Mouse (Mus musculus): ENCODE data around the gene Scaf1. TPM values are rescaled to one million over a fixed set of nuclear protein-coding genes. Genes with fewer than 3 reads are reported as not detected.

Scaf1 gene
- polyA plus RNA-seq, 1 experiment = 147 TPM

DNA sequence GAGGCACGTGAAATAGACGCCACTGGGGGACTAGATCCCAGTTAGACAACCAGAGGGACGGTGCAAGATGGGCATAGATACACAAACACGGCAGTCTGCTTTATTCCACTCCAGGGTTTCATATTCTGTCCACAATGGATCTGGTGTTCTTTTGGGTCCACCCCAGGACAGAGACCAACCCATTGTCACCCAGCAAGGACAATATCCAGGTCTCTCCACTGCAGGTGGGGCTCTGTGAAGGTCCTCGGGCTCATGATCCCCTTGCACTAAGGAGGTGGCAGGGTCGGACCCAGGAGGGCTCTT, 41.1 kb downstream of the Scaf1 start:
- no peak for DNase-seq (ENCODE audit: low read depth)

DNA sequence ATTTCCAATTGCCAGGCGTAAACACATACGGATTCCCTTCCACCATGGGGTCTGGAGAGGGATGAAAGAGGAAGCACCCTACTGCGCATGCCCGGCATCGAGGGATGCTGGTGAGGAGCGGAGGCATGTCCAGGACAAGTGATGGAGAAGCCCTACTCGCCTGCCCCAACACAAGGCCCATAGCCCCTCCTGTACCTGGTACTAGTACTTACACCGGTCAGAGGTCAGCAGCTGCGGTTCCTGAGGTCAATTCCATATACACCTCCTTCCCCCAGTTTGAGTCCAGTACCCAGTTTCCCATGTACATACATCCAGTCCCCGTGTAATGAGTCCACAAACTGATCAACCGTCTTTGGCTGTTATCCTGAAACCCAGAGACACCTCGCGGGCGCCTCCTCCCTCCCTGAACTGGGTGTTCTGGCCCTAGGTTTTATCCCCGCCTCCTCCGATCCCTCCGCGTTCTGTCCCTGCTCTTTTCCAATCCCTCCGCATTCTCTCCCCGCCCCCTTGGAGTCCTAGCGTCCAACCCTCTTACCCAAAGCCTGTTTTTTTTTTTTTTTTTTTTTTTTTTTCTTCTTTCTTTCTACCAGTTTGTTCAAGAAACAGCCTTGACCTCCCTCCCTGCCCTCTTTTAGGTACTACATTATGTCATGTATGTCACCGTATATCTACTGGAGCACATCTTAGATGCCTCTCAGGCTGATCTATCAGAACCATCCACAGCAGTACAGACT, 41.6 kb downstream of the Scaf1 start, which contains the start of gene Cpt1c:
TSS of gene Cpt1c (minus strand) at position 469 of the 734 bp plus-strand sequence.
- TF ChIP-seq POLR2A (IDR thresholded peaks at IDR 0.05; ENCODE audit: borderline replicate concordance, extremely low read depth, insufficient read depth, insufficient read length, poor library complexity, severe bottlenecking) = peak; percentile 67; the same call in 1 of the 2 replicates
- no peak for TF ChIP-seq CTCF (IDR thresholded peaks at IDR 0.05; ENCODE audit: borderline replicate concordance, extremely low read depth, insufficient read depth, insufficient read length)
- peak; percentile 97 for DNase-seq (ENCODE audit: low read depth)

More for the DNA sequence above, 41.1 kb downstream of the Scaf1 start:
- no peak for TF ChIP-seq POLR2A (IDR thresholded peaks at IDR 0.05; ENCODE audit: borderline replicate concordance, extremely low read depth, insufficient read depth, insufficient read length, poor library complexity, severe bottlenecking)
- TF ChIP-seq CTCF (IDR thresholded peaks at IDR 0.05; ENCODE audit: borderline replicate concordance, extremely low read depth, insufficient read depth, insufficient read length) = no peak

DNA sequence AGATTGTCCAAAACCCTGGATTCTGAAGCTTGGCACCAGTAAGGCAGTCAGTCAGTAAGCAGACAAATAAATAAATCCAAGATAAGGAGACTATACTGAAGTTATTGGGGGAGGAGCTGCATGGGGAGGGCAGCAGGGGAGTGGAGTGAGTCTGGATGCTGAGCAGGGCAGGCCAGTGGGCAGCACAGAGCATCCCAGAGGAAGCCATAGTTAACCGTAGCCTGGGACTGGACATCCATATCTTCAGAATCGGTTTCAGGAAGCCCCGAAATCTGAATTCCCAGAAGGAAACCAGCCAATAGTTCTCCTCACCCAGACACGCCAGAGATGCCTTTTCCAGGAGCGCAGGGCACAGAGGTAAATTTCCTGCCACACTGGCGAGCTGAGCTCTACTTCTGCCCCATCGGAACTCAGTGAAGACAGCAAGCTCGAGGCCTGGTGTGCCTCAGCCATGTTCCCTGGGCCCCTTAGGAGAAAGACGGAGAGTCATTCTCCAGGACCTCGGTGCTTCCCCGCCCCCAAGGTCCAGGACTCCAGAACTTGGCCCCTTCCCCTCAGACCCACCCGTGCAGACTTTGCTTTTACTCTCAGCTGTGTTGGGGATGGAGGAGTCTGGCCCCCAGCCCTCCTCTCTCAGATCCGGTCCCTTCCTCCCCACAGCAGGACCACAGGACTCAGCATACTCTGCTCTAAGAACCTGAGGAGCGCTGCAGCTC, 42.6 kb downstream of the Scaf1 start:
- no peak for TF ChIP-seq CTCF (IDR thresholded peaks at IDR 0.05; ENCODE audit: borderline replicate concordance, extremely low read depth, insufficient read depth, insufficient read length)
- TF ChIP-seq POLR2A (IDR thresholded peaks at IDR 0.05; ENCODE audit: borderline replicate concordance, extremely low read depth, insufficient read depth, insufficient read length, poor library complexity, severe bottlenecking) = no peak
- DNase-seq (ENCODE audit: low read depth) = no peak

DNA sequence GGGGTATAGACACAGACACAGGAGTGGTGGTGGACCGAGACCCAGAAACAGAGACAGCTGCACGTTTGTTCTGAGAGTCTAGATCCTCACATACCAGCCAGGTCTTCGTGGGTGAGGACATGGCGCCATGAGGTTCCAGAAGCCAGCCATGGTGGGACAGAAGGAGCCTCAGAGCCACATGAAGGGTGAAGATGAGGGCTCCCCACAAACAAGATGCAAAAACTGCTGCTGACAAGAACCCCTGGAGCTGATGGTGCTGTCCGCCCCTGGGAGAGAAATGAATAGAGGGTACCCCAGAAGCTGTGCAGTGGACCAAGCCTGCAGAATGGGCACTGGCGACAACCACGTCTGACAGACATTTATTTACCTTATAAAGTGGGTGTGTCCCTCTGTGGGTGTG, 45.0 kb downstream of the Scaf1 start:
- no peak for DNase-seq (ENCODE audit: low read depth)
- no peak for TF ChIP-seq POLR2A (IDR thresholded peaks at IDR 0.05; ENCODE audit: borderline replicate concordance, extremely low read depth, insufficient read depth, insufficient read length, poor library complexity, severe bottlenecking)
- TF ChIP-seq CTCF (IDR thresholded peaks at IDR 0.05; ENCODE audit: borderline replicate concordance, extremely low read depth, insufficient read depth, insufficient read length) = no peak

DNA sequence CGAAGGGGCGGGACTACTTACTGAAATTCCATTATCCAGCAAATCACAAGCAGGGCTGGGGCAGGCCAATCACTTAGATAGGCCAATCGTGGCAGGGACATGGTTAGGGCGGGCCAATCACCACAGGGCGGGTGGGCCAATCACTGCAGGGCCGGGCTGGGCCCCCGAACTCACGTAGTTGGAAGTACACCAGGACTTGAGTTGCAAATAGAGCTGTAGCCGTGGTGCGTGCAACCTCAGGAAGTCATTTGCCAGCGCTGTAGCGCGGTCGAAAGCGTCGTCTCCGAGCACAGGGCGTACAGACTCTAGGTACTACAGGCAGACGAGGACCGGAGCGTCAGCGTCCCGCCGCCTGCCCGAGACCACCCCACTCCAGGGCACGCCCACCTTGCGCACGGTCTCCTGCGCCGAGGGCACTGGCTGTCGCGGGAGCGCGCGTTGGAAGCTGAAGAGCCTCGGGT, 45.9 kb downstream of the Scaf1 start:
- TF ChIP-seq CTCF (IDR thresholded peaks at IDR 0.05; ENCODE audit: borderline replicate concordance, extremely low read depth, insufficient read depth, insufficient read length) = no peak
- no peak for TF ChIP-seq POLR2A (IDR thresholded peaks at IDR 0.05; ENCODE audit: borderline replicate concordance, extremely low read depth, insufficient read depth, insufficient read length, poor library complexity, severe bottlenecking)
- peak; percentile 98 for DNase-seq (ENCODE audit: low read depth)

DNA sequence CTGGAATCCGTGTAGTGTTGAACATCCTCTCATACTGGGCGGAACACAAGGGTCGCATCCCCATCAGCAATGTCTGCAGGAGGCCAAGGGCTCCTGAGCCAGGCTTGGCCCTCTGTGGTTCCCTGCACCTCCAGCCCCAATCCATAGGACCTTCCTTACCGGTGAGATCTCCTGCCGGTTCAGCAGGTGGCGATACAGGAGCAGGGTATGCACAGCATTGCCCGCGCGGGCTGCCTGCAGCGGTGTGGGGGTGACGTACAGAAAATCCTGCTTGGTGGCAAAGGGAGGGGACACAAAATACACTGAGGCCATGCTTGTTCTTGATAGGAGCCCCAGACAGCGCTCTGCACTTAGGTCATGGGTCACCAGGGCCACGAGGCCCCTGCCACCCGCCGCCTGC, 49.5 kb downstream of the Scaf1 start:
- no peak for DNase-seq (ENCODE audit: low read depth)
- TF ChIP-seq POLR2A (IDR thresholded peaks at IDR 0.05; ENCODE audit: borderline replicate concordance, extremely low read depth, insufficient read depth, insufficient read length, poor library complexity, severe bottlenecking) (no peak), CTCF (IDR thresholded peaks at IDR 0.05; ENCODE audit: borderline replicate concordance, extremely low read depth, insufficient read depth, insufficient read length) (no peak)

DNA sequence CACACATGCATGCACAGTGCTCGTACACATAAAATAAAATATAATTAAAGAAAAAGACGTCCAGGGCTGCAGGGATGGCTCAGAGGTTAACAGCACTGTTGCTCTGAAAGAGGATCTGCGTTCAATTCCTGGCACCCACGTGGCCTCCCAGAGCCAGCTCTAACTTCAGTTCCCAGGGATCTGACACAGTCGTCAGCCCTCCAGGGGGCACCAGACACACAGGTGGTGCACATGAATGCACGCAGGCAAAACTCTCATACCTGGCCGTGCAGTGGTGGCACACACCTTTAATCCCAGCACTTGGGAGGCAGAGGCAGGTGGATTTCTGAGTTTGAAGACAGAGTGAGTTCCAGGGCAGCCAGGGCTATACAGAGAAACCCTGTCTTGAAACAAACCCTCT, 50.2 kb downstream of the Scaf1 start:
- no peak for DNase-seq (ENCODE audit: low read depth)
- TF ChIP-seq POLR2A (IDR thresholded peaks at IDR 0.05; ENCODE audit: borderline replicate concordance, extremely low read depth, insufficient read depth, insufficient read length, poor library complexity, severe bottlenecking) = no peak
- no peak for TF ChIP-seq CTCF (IDR thresholded peaks at IDR 0.05; ENCODE audit: borderline replicate concordance, extremely low read depth, insufficient read depth, insufficient read length)

DNA sequence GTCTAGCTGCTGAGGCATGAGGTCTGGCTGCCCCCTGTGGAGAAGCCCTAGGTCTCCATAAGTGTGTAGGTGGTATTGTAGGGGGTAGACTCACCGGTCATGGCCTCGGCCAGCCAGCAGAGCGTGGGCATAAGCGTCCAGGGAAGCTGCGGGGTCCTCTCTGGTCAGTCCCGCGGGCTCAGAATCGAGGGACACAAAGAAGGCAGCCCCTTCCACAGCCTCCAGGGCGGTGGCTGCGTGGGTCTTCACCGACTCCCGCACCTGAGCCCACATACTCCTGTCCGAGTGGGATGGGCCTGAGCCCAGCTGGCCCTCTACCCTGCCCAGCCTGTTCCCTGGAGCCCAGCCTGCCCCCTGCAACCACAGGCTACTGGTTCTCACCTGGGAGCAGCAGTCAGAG, 51.2 kb downstream of the Scaf1 start:
- TF ChIP-seq POLR2A (IDR thresholded peaks at IDR 0.05; ENCODE audit: borderline replicate concordance, extremely low read depth, insufficient read depth, insufficient read length, poor library complexity, severe bottlenecking) = no peak
- TF ChIP-seq CTCF (IDR thresholded peaks at IDR 0.05; ENCODE audit: borderline replicate concordance, extremely low read depth, insufficient read depth, insufficient read length) = no peak
- no peak for DNase-seq (ENCODE audit: low read depth)

DNA sequence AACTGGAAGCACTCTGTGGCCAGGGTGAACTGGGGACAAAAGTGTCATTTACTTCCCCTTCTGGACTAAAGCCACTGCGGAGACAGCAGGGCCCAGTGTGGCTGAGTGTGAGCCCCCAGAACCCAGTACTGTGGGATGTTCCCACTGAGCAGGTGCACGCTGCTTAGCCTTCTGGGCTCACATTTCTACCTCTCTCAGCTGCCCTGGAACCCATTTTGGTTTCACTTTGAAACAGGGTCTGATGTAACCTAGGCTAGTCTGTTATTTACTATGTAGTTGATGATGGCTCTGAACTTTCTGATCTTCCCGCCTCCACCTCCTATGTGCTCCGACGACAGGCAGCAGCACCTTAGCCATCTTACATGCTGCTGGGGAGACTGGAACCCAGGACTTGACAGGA, 53.3 kb downstream of the Scaf1 start:
- no peak for TF ChIP-seq POLR2A (IDR thresholded peaks at IDR 0.05; ENCODE audit: borderline replicate concordance, extremely low read depth, insufficient read depth, insufficient read length, poor library complexity, severe bottlenecking)
- no peak for TF ChIP-seq CTCF (IDR thresholded peaks at IDR 0.05; ENCODE audit: borderline replicate concordance, extremely low read depth, insufficient read depth, insufficient read length)
- no peak for DNase-seq (ENCODE audit: low read depth)

DNA sequence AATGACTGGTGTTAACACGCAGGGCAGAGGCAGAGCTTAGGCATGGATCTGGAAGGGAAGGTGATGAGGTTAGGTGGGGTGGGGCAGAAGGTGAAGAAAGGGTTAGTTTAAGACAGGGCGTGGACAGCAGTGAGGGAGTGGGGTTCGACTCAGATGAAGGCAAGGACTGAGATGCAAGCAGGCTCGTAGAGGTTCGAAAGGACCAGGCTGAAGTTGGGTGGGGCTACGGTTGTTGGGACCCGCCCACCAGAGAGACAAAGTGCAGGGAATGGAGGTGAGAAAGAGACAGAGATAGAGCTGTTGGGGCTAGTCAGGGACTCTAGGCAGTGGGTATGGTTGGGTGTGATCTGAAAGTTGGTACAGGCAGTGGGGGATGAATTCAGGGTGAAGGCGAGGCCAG, 53.8 kb downstream of the Scaf1 start:
- DNase-seq (ENCODE audit: low read depth) = no peak
- TF ChIP-seq CTCF (IDR thresholded peaks at IDR 0.05; ENCODE audit: borderline replicate concordance, extremely low read depth, insufficient read depth, insufficient read length) (no peak), POLR2A (IDR thresholded peaks at IDR 0.05; ENCODE audit: borderline replicate concordance, extremely low read depth, insufficient read depth, insufficient read length, poor library complexity, severe bottlenecking) (no peak)

DNA sequence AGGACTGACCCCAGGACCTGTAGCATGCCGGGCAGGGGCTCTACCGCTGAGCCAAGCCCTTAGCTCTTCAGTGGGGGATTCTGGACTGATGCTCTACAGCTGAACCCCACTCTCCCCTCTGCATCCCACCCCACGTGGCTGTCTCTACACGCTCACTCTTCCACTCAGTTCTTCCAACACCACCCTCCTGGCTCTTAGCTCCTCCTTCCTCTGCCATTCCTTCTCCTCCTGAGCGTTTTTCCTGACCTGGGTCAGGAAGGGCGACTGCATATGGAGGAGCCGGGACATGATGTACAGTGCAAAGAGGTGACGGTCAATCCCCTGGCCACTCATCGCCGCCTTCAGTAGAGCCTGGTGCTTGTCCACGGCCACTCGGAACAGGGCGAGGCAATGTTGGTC, 55.7 kb downstream of the Scaf1 start:
- TF ChIP-seq POLR2A (IDR thresholded peaks at IDR 0.05; ENCODE audit: borderline replicate concordance, extremely low read depth, insufficient read depth, insufficient read length, poor library complexity, severe bottlenecking) (no peak), CTCF (IDR thresholded peaks at IDR 0.05; ENCODE audit: borderline replicate concordance, extremely low read depth, insufficient read depth, insufficient read length) (no peak)
- no peak for DNase-seq (ENCODE audit: low read depth)
